Comparison of ENCODE assay signal across 13 mouse cellular contexts in the genomic region with DNA sequence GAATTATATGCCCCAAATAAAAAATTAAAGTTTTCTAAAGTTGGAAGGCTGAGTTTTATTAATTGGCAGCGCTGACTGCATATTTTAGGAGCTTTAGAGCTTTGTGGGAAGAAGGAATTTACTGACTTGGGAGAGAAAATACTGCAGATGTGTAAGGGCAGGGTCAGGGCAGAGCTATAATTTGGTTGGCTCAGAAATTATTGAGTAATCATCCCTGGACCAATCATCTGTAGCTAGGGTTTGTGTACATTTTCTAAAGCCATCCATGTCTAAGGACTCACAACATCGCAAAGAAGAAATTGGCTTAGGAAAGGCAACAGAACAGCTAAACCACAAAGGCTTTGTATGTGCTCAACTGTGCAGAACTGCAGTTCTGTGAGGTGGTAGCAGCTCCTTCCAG.
"Had no signal": no experiment of that assay in that cellular context is flagged by ENCODE, and none has a peak within 500 bp of the region (broad histone marks: within the 10 kb centered on the region; RNA-seq: fewer than 3 reads in every experiment).

No protein-coding gene starts in this region.

- H3K4me2 ChIP-seq: intestine, embryonic 15.5 days; liver, embryonic 13.5 days; lung, embryonic 15.5 days; midbrain, embryonic 12.5 days; neural tube, embryonic 15.5 days had no signal

- H3K9ac ChIP-seq: intestine, embryonic 15.5 days; liver, embryonic 13.5 days; liver, postnatal 0 days; lung, embryonic 15.5 days; midbrain, embryonic 12.5 days; neural tube, embryonic 15.5 days had no signal

- H3K36me3 ChIP-seq: intestine, embryonic 15.5 days; liver, embryonic 13.5 days; lung, embryonic 15.5 days; midbrain, embryonic 12.5 days; neural tube, embryonic 15.5 days had no signal

- H3K9me3 ChIP-seq: intestine, embryonic 15.5 days; liver, embryonic 13.5 days; lung, embryonic 15.5 days; midbrain, embryonic 12.5 days; neural tube, embryonic 15.5 days had no signal

- H3K4me3 ChIP-seq: intestine, embryonic 15.5 days; layer of hippocampus, adult 2 months; liver, embryonic 13.5 days; lung, embryonic 15.5 days; midbrain, embryonic 12.5 days; neural tube, embryonic 15.5 days had no signal

- H3K27ac ChIP-seq: intestine, embryonic 15.5 days; layer of hippocampus, adult 2 months; liver, embryonic 13.5 days; lung, embryonic 15.5 days; macrophage; midbrain, embryonic 12.5 days; neural tube, embryonic 15.5 days; stomach, postnatal 0 days had no signal

- ATAC-seq: intestine, embryonic 15.5 days; liver, postnatal 0 days had no signal

- H3K27me3 ChIP-seq: intestine, embryonic 15.5 days; liver, embryonic 13.5 days; lung, embryonic 15.5 days; midbrain, embryonic 12.5 days; neural tube, embryonic 15.5 days had no signal

- H3K4me1 ChIP-seq: intestine, embryonic 15.5 days; liver, embryonic 13.5 days; lung, embryonic 15.5 days; midbrain, embryonic 12.5 days; neural tube, embryonic 15.5 days had no signal

- DNase-seq: kidney, adult 18-20 months; liver; liver, embryonic 13.5 days; liver, postnatal 0 days; lung, postnatal 14 days; thymus, postnatal 25 days had no signal
